Mouse (Mus musculus): ENCODE results near the gene Acaa1a. TPM values are rescaled to one million over a fixed set of nuclear protein-coding genes. Genes with fewer than 3 reads are reported as not detected.

Gene Acaa1a
- polyA plus RNA-seq, 1 experiment from 2014 or later: 85.6 TPM

DNA sequence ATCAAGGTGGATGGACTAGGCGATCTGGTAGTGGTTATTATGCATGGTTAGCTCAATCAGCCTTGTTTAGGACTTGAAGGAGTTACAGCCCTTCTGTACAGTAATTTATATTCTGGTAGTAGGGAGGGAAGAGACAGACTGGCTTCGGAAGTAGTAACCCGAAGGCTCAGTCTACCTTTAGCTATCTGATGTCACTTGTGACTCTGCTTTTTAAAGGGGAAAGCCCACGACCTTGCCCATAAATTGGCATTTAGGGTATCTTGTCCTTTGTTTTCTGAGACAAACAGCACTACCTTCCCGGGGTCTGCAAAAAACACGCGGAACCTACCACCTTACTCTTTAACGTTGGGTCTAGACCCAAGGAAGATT lies 720 bp downstream of the Acaa1a start:
- peak overlapping the region; percentile 71 for H3K9ac ChIP-seq
- no peak for ATAC-seq (ENCODE audit: insufficient number of reproducible peaks, low FRiP score)
- H3K4me2 ChIP-seq: peak overlapping the region; percentile 83
- H3K27ac ChIP-seq (ENCODE audit: poor library complexity, severe bottlenecking): peak overlapping the region; percentile 86
- H3K36me3 ChIP-seq: peaks cover 34% of the 10 kb centered on the region
- no peaks in the 10 kb centered on the region for H3K9me3 ChIP-seq (replicated peaks)
- peak overlapping the region; percentile 87 for H3K4me3 ChIP-seq
- WGBS: 3% methylated on average over 8 of the region's 8 CpGs
- no peaks in the 10 kb centered on the region for H3K27me3 ChIP-seq (replicated peaks)
- peaks cover 14% of the 10 kb centered on the region for H3K4me1 ChIP-seq (replicated peaks)

GRCm38 (mm10) chr9:119340909-119341816 lies 1.7 kb downstream of the Acaa1a start, which contains the start of gene Myd88:
TSS of gene Myd88 (minus strand) at chr9:119341411.
- WGBS: under 1% methylated on average over 67 of the region's 68 CpGs
- Histone ChIP-seq H3K4me3 (peak within 1 kb of the TSS; percentile 87), H3K4me1 (replicated peaks) (peaks cover 14% of the 10 kb centered on the region), H3K9ac (peak within 1 kb of the TSS; percentile 89), H3K27ac (ENCODE audit: poor library complexity, severe bottlenecking) (peak within 1 kb of the TSS; percentile 86), H3K4me2 (peak within 1 kb of the TSS; percentile 83), H3K9me3 (replicated peaks) (no peaks in the 10 kb centered on the region), H3K27me3 (replicated peaks) (no peaks in the 10 kb centered on the region), H3K36me3 (peaks cover 43% of the 10 kb centered on the region)
- ATAC-seq (ENCODE audit: insufficient number of reproducible peaks, low FRiP score): peak; percentile 95

- Histone ChIP-seq H3K27me3 (replicated peaks) (no peaks in the 10 kb centered on the region), H3K9me3 (replicated peaks) (no peaks in the 10 kb centered on the region), H3K4me3 (no peak overlapping the region), H3K27ac (ENCODE audit: poor library complexity, severe bottlenecking) (no peak overlapping the region), H3K4me1 (replicated peaks) (peaks cover 14% of the 10 kb centered on the region), H3K36me3 (peaks cover 50% of the 10 kb centered on the region), H3K4me2 (peak overlapping the region; percentile 83; the same call in 1 of the 2 replicates), H3K9ac (no peak overlapping the region)
- ATAC-seq (ENCODE audit: insufficient number of reproducible peaks, low FRiP score): no peak
- WGBS: 85% methylated on average over 7 of the region's 7 CpGs
These were observed 3.3 kb downstream of the Acaa1a start for GRCm38 (mm10) chr9:119342728-119343127.

- peaks cover 83% of the 10 kb centered on the region for H3K36me3 ChIP-seq
- H3K27me3 ChIP-seq (replicated peaks): no peaks in the 10 kb centered on the region
- no peak overlapping the region for H3K4me3 ChIP-seq
- peaks cover 8% of the 10 kb centered on the region for H3K4me1 ChIP-seq (replicated peaks)
- 0 out of 2 replicates have a peak overlapping the region, but pooled peaks have one; percentile 8 for H3K9ac ChIP-seq
- H3K27ac ChIP-seq (ENCODE audit: poor library complexity, severe bottlenecking): no peak overlapping the region
- H3K9me3 ChIP-seq (replicated peaks): no peaks in the 10 kb centered on the region
- WGBS: 87% methylated on average over 8 of the region's 8 CpGs
- ATAC-seq (ENCODE audit: insufficient number of reproducible peaks, low FRiP score): no peak
- no peak overlapping the region for H3K4me2 ChIP-seq
These were observed 6.9 kb downstream of the Acaa1a start for GRCm38 (mm10) chr9:119346376-119346775.

DNA sequence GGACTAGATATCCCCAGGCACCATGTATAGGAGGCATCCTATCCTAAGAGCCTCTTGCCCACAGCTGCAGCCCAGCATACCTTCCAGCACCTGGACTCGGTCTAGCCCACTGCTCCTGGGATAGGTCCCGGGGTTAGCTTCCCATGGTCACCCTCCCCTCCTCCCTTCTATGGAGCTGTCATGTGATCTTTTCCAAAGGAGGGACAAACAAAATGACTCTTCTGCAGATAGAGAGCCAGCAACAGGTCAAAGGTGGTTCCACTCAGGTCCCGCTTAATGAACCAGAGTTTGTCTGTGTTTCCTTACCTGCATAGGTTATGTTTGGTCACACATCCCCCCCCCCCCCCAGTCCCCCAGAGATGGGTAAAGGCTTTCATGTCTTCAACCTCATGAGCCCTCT lies 11.1 kb downstream of the Acaa1a start:
- Histone ChIP-seq H3K4me1 (replicated peaks) (no peaks in the 10 kb centered on the region), H3K9ac (no peak overlapping the region), H3K4me3 (no peak overlapping the region), H3K9me3 (replicated peaks) (no peaks in the 10 kb centered on the region), H3K27me3 (replicated peaks) (no peaks in the 10 kb centered on the region), H3K4me2 (no peak overlapping the region), H3K27ac (ENCODE audit: poor library complexity, severe bottlenecking) (no peak overlapping the region), H3K36me3 (peaks cover 59% of the 10 kb centered on the region)
- ATAC-seq (ENCODE audit: insufficient number of reproducible peaks, low FRiP score): no peak
- WGBS: 89% methylated on average over 3 of the region's 3 CpGs

- Histone ChIP-seq H3K4me2 (no peak overlapping the region), H3K27me3 (replicated peaks) (no peaks in the 10 kb centered on the region), H3K27ac (ENCODE audit: poor library complexity, severe bottlenecking) (no peak overlapping the region), H3K9me3 (replicated peaks) (no peaks in the 10 kb centered on the region), H3K4me3 (no peak overlapping the region), H3K36me3 (peaks cover 53% of the 10 kb centered on the region), H3K4me1 (replicated peaks) (no peaks in the 10 kb centered on the region), H3K9ac (no peak overlapping the region)
- no peak for ATAC-seq (ENCODE audit: insufficient number of reproducible peaks, low FRiP score)
- WGBS: 90% methylated on average over 10 of the region's 10 CpGs
These were observed 11.7 kb downstream of the Acaa1a start for GRCm38 (mm10) chr9:119350947-119351705.

DNA sequence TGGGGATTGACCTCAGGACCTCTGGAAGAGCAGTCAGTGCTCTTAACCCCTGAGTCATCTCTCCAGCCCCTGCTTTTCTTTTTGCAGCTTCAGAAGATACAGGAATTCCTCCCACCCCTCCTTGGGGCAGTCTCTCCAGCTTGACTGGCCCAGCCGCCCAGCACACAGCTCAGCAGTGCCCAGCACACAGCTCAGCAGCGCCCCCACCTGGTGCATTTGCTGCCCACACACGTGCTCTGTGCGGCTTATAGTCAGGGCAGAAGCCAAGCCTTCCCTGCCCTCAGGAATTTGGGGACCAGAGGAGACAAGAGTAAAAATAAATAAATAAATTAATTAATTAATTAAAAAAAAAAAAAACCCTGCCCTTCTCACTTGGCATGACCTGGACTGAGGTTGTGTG lies 12.6 kb downstream of the Acaa1a start:
- H3K4me1 ChIP-seq (replicated peaks): no peaks in the 10 kb centered on the region
- 24% methylated on average over 4 of the region's 4 CpGs for WGBS
- no peak overlapping the region for H3K4me2 ChIP-seq
- H3K27me3 ChIP-seq (replicated peaks): no peaks in the 10 kb centered on the region
- H3K9ac ChIP-seq: no peak overlapping the region
- H3K4me3 ChIP-seq: no peak overlapping the region
- ATAC-seq (ENCODE audit: insufficient number of reproducible peaks, low FRiP score): peak; percentile 83
- H3K36me3 ChIP-seq: peaks cover 44% of the 10 kb centered on the region
- no peaks in the 10 kb centered on the region for H3K9me3 ChIP-seq (replicated peaks)
- no peak overlapping the region for H3K27ac ChIP-seq (ENCODE audit: poor library complexity, severe bottlenecking)

- Histone ChIP-seq H3K4me3 (no peak overlapping the region), H3K4me2 (no peak overlapping the region), H3K27ac (ENCODE audit: poor library complexity, severe bottlenecking) (no peak overlapping the region), H3K9me3 (replicated peaks) (no peaks in the 10 kb centered on the region), H3K9ac (no peak overlapping the region), H3K4me1 (replicated peaks) (no peaks in the 10 kb centered on the region), H3K27me3 (replicated peaks) (no peaks in the 10 kb centered on the region; the same call in 1 of the 2 replicates), H3K36me3 (peaks cover 27% of the 10 kb centered on the region)
- 71% methylated on average over 6 of the region's 6 CpGs for WGBS
- no peak for ATAC-seq (ENCODE audit: insufficient number of reproducible peaks, low FRiP score)
These were observed 14.4 kb downstream of the Acaa1a start for GRCm38 (mm10) chr9:119353926-119354325.

GRCm38 (mm10) chr9:119355943-119356342 lies 16.5 kb downstream of the Acaa1a start:
- H3K36me3 ChIP-seq: peaks cover 8% of the 10 kb centered on the region
- WGBS: 73% methylated on average over 6 of the region's 6 CpGs
- no peaks in the 10 kb centered on the region; the same call in 1 of the 2 replicates for H3K27me3 ChIP-seq (replicated peaks)
- no peak overlapping the region for H3K27ac ChIP-seq (ENCODE audit: poor library complexity, severe bottlenecking)
- ATAC-seq (ENCODE audit: insufficient number of reproducible peaks, low FRiP score): no peak
- H3K4me2 ChIP-seq: no peak overlapping the region
- no peaks in the 10 kb centered on the region for H3K4me1 ChIP-seq (replicated peaks)
- H3K4me3 ChIP-seq: no peak overlapping the region
- no peak overlapping the region for H3K9ac ChIP-seq
- no peaks in the 10 kb centered on the region for H3K9me3 ChIP-seq (replicated peaks)

DNA sequence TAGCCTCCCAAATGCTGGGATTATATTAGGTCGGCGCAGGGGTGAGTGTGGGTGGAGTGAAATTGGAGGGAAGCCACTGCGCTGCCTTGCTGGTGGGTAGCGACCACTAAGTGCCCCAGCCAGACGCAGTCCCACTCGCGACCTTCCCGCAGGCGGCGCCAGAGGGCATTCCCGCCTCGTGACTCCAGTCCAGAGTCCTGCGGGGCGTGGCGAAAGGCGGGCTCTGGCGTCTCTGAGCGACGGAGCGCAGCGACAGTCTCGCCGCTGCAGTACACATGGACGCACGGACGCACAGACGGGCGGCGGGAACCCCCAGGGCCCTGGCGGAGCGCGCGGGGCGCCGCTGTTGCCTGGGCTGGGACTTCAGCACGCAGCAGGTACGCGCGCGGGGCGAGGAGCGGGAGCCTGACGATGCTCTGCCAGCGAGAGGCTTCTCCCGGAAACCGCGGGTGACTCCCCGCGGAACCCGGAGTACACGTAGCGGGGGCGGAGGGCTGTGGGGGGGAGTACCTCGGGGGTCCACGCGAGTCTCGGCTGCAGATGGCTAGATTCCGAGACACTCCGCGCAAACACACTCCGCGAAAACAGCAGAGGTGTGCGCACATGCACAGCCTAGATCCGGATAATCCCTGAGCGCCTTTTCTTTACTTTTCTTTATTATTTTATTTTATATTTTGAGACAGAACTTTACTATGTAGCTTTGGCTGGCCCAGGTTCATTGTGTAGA lies 18.0 kb downstream of the Acaa1a start, which contains the start of gene Xylb:
Xylb (plus strand) TSS at position 51 of the 727 bp plus-strand sequence.
- Histone ChIP-seq H3K9me3 (replicated peaks) (no peaks in the 10 kb centered on the region), H3K27me3 (replicated peaks) (no peaks in the 10 kb centered on the region; the same call in 1 of the 2 replicates), H3K4me1 (replicated peaks) (peaks cover 4% of the 10 kb centered on the region), H3K36me3 (no peaks in the 10 kb centered on the region), H3K4me2 (peak within 1 kb of the TSS; percentile 97), H3K9ac (peak within 1 kb of the TSS; percentile 82), H3K4me3 (peak within 1 kb of the TSS; percentile 70), H3K27ac (ENCODE audit: poor library complexity, severe bottlenecking) (no peak within 1 kb of the TSS)
- ATAC-seq (ENCODE audit: insufficient number of reproducible peaks, low FRiP score): peak; percentile 82
- 4% methylated on average over 65 of the region's 65 CpGs for WGBS
